ENCODE assay signal across 10 mouse cellular contexts in the genomic region with DNA sequence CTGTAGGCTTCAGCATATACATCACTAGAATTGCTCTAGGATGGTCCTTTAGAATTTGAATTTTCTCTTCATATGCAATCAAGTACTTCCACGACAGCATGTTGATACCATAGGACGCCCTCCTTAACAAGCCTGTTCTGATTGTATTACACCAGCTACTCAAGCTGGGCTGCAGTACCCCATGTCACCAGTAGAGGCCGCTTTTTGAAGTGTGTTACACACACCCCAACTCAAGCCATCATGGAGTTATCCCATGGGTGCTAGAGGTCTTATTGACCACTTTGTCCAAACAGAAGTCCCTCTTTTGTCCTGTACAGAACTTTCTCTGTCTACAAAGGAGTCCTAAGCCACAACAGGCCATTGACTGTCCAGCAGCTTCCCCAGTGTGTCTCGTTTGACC.
DNase-seq lines count a peak whose midpoint lies in the region; ATAC-seq and TF ChIP-seq lines count a peak whose summit lies in the region.
"Had no signal": no experiment of that assay in that cellular context is flagged by ENCODE, and none has a peak within 500 bp of the region (broad histone marks: within the 10 kb centered on the region; RNA-seq: fewer than 3 reads in every experiment).

No protein-coding gene starts in this region.

- TF ChIP-seq CTCF in intestine, postnatal 0 days (IDR thresholded peaks at IDR 0.05; ENCODE audit: low read depth) = peak; percentile 91

- no peaks in the 10 kb centered on the region for H3K27me3 ChIP-seq in intestine, postnatal 0 days (replicated peaks; ENCODE audit: control insufficient read depth, insufficient read depth, low read length)
- H3K27me3 ChIP-seq in intestine, embryonic 16.5 days (replicated peaks; ENCODE audit: control insufficient read depth, insufficient read depth, low read length) = no peaks in the 10 kb centered on the region
- H3K27me3 ChIP-seq: embryonic facial prominence, embryonic 15.5 days had no signal

- 43% methylated on average over 4 of the region's 4 CpGs for WGBS in intestine, postnatal 0 days
- WGBS in intestine, embryonic 16.5 days = 55% methylated on average over 4 of the region's 4 CpGs

- DNase-seq in adrenal gland, adult 2 months = peak; percentile 76
- DNase-seq in embryo, embryonic 10 days (ENCODE audit: low spot score) = peak; percentile 76
- DNase-seq in heart, postnatal 36 days = peak; percentile 83 to 92
- DNase-seq in left cerebral cortex, postnatal 36 days (ENCODE audit: low spot score in 2 of 2) = peak; percentile 35 to 48
- peak; percentile 87 for DNase-seq in thymus, postnatal 14 days

- no peaks in the 10 kb centered on the region; the same call in 1 of the 2 replicates for H3K4me1 ChIP-seq in intestine, postnatal 0 days (replicated peaks; ENCODE audit: control insufficient read depth, insufficient read depth, low read length)
- H3K4me1 ChIP-seq in intestine, embryonic 16.5 days (ENCODE audit: control insufficient read depth, insufficient read depth, low read length) = no peaks in the 10 kb centered on the region
- H3K4me1 ChIP-seq: embryonic facial prominence, embryonic 15.5 days had no signal

- no peaks in the 10 kb centered on the region for H3K9me3 ChIP-seq in intestine, postnatal 0 days (ENCODE audit: control insufficient read depth)
- H3K9me3 ChIP-seq in intestine, embryonic 16.5 days (ENCODE audit: control insufficient read depth, low read length) = no peaks in the 10 kb centered on the region
- H3K9me3 ChIP-seq: embryonic facial prominence, embryonic 15.5 days had no signal

- H3K27ac ChIP-seq in intestine, postnatal 0 days (ENCODE audit: low read depth, low read length) = no peak overlapping the region
- H3K27ac ChIP-seq in intestine, embryonic 16.5 days (ENCODE audit: low read length) = no peak overlapping the region
- H3K27ac ChIP-seq: embryonic facial prominence, embryonic 15.5 days had no signal

- H3K4me3 ChIP-seq in intestine, postnatal 0 days (ENCODE audit: low read depth, low read length) = no peak overlapping the region
- no peak overlapping the region for H3K4me3 ChIP-seq in intestine, embryonic 16.5 days (ENCODE audit: low read length)
- H3K4me3 ChIP-seq: embryonic facial prominence, embryonic 15.5 days; myocyte had no signal

- ATAC-seq in intestine, postnatal 0 days = no peak; the same call in 1 of the 2 replicates
- ATAC-seq in intestine, embryonic 16.5 days = no peak
- peak; percentile 69 for ATAC-seq in neutrophil, adult 5-6 weeks (ENCODE audit: extremely low read depth, insufficient number of reproducible peaks, low FRiP score, poor library complexity, severe bottlenecking)

- no peak overlapping the region for H3K9ac ChIP-seq in intestine, postnatal 0 days (ENCODE audit: low read depth, low read length)
- H3K9ac ChIP-seq in intestine, embryonic 16.5 days (ENCODE audit: low read depth, low read length) = no peak overlapping the region
- H3K9ac ChIP-seq: embryonic facial prominence, embryonic 15.5 days had no signal

- intact Hi-C loops in heart, postnatal 36 days (cut with DNase I) = loop anchor here (1.0 to 10.0 kb wide), 6 partner anchors 188 to 614 kb away; no protein-coding TSS in a partner anchor
- intact Hi-C loops in left cerebral cortex, postnatal 36 days (cut with DNase I) = loop anchor here (5.0 kb wide), 1 partner anchor 451 kb away; no protein-coding TSS in a partner anchor

- H3K36me3 ChIP-seq in intestine, postnatal 0 days (ENCODE audit: control insufficient read depth, insufficient read depth) = no peaks in the 10 kb centered on the region
- no peaks in the 10 kb centered on the region for H3K36me3 ChIP-seq in intestine, embryonic 16.5 days (ENCODE audit: control insufficient read depth, insufficient read depth, low read length)
- H3K36me3 ChIP-seq: embryonic facial prominence, embryonic 15.5 days had no signal

- no peak overlapping the region for H3K4me2 ChIP-seq in intestine, postnatal 0 days (replicated peaks; ENCODE audit: low read depth)
- H3K4me2 ChIP-seq in intestine, embryonic 16.5 days (ENCODE audit: low read depth, low read length) = no peak overlapping the region
- H3K4me2 ChIP-seq: embryonic facial prominence, embryonic 15.5 days had no signal
